Mouse (Mus musculus): ENCODE results near the gene Nme4. TPM values are rescaled to one million over a fixed set of nuclear protein-coding genes. Genes with fewer than 3 reads are reported as not detected.

The Nme4 gene
- polyA plus RNA-seq, 1 experiment from 2014 or later: 0.31 TPM

GRCm38 (mm10) chr17:26094531-26095110, 781 bp downstream of the Nme4 start:
- CTCF ChIA-PET: interaction anchor here (1.4 to 1.8 kb wide), 2 partner anchors 21 to 83 kb away, joined by 3 to 6 read pairs; no protein-coding TSS in a partner anchor
- POLR2A ChIA-PET: no interaction called here
- peaks cover 9% of the 10 kb centered on the region for H3K27me3 ChIP-seq
- TF ChIP-seq CTCF (IDR thresholded peaks at IDR 0.05): no peak
- in situ Hi-C loops (cut with MboI; ENCODE audit: low pct_unique_long_range_greater_than_20kb): loop anchor here (5.0 kb wide), 3 partner anchors 57 to 197 kb away; no protein-coding TSS in a partner anchor
- DNase-seq (ENCODE audit: low read depth, low spot score) (no peak), ATAC-seq (no peak)

- in situ Hi-C loops (cut with MboI; ENCODE audit: low pct_unique_long_range_greater_than_20kb): loop anchor here (5.0 kb wide), 3 partner anchors 53 to 193 kb away; no protein-coding TSS in a partner anchor
- ATAC-seq (peak; percentile 86), DNase-seq (ENCODE audit: low read depth, low spot score) (peak; percentile 73)
- ChIA-PET POLR2A (no interaction called here), CTCF (interaction anchor here (0.6 to 3.3 kb wide), 13 partner anchors 9 to 178 kb away, joined by 3 to 19 read pairs (median 3); no protein-coding TSS in a partner anchor)
- peak; percentile 97 for TF ChIP-seq CTCF (IDR thresholded peaks at IDR 0.05)
- peaks cover 7% of the 10 kb centered on the region for H3K27me3 ChIP-seq
Measured at GRCm38 (mm10) chr17:26089905-26090632, 5.3 kb downstream of the Nme4 start, which contains the start of gene Decr2. Decr2 (minus strand) TSS chr17:26090337.

- DNase-seq (ENCODE audit: low read depth, low spot score): no peak
- CTCF ChIA-PET: no interaction called here
- no peak for TF ChIP-seq CTCF (IDR thresholded peaks at IDR 0.05)
- ATAC-seq: no peak
- in situ Hi-C loops (cut with MboI; ENCODE audit: low pct_unique_long_range_greater_than_20kb): no loop called here
- POLR2A ChIA-PET: no interaction called here
- H3K27me3 ChIP-seq: no peaks in the 10 kb centered on the region
Measured at GRCm38 (mm10) chr17:26087059-26087564, 8.3 kb downstream of the Nme4 start.

- no peaks in the 10 kb centered on the region for H3K27me3 ChIP-seq
- ATAC-seq: no peak
- POLR2A ChIA-PET: interaction anchor here (0.8 kb wide), 1 partner anchor 12 kb away, joined by 3 read pairs; the partner anchor contains the start of gene Rab11fip3
- in situ Hi-C loops (cut with MboI; ENCODE audit: low pct_unique_long_range_greater_than_20kb): no loop called here
- CTCF ChIA-PET: interaction anchor here (1.5 kb wide), 1 partner anchor 10 kb away, joined by 9 read pairs; the partner anchor contains the start of gene Decr2
- no peak for TF ChIP-seq CTCF (IDR thresholded peaks at IDR 0.05)
- DNase-seq (ENCODE audit: low read depth, low spot score): no peak
Measured at GRCm38 (mm10) chr17:26080867-26081266, 14.5 kb downstream of the Nme4 start.

GRCm38 (mm10) chr17:26078851-26079250, 16.6 kb downstream of the Nme4 start:
- POLR2A ChIA-PET: interaction anchor here (0.7 kb wide), 1 partner anchor 17 kb away, joined by 3 read pairs; no protein-coding TSS in a partner anchor
- in situ Hi-C loops (cut with MboI; ENCODE audit: low pct_unique_long_range_greater_than_20kb): no loop called here
- DNase-seq (ENCODE audit: low read depth, low spot score): no peak
- no peak for ATAC-seq
- H3K27me3 ChIP-seq: no peaks in the 10 kb centered on the region
- no peak for TF ChIP-seq CTCF (IDR thresholded peaks at IDR 0.05)
- CTCF ChIA-PET: no interaction called here

GRCm38 (mm10) chr17:26075246-26075645, 20.2 kb downstream of the Nme4 start:
- TF ChIP-seq CTCF (IDR thresholded peaks at IDR 0.05): no peak
- DNase-seq (ENCODE audit: low read depth, low spot score) (no peak), ATAC-seq (no peak)
- no peaks in the 10 kb centered on the region for H3K27me3 ChIP-seq
- ChIA-PET POLR2A (no interaction called here), CTCF (interaction anchor here (2.8 kb wide), 1 partner anchor 15 kb away, joined by 12 read pairs; the partner anchor contains the start of gene Decr2)
- in situ Hi-C loops (cut with MboI; ENCODE audit: low pct_unique_long_range_greater_than_20kb): no loop called here

GRCm38 (mm10) chr17:26070136-26070535, 25.3 kb downstream of the Nme4 start:
- DNase-seq (ENCODE audit: low read depth, low spot score) (no peak), ATAC-seq (no peak)

GRCm38 (mm10) chr17:26068831-26069739, 26.3 kb downstream of the Nme4 start, which contains the start of gene Rab11fip3:
Rab11fip3 (minus strand) TSS chr17:26069555.
- DNase-seq (ENCODE audit: low read depth, low spot score) (peak; percentile 56), ATAC-seq (peak; percentile 60)
- ChIA-PET CTCF (interaction anchor here (0.8 to 1.7 kb wide), 2 partner anchors 13 to 27 kb away, joined by 3 to 4 read pairs; no protein-coding TSS in a partner anchor), POLR2A (interaction anchor here (0.7 to 1.5 kb wide), 8 partner anchors 9 to 163 kb away, joined by 3 to 4 read pairs (median 3); no protein-coding TSS in a partner anchor)
- in situ Hi-C loops (cut with MboI; ENCODE audit: low pct_unique_long_range_greater_than_20kb): no loop called here
- no peak for TF ChIP-seq CTCF (IDR thresholded peaks at IDR 0.05)
- no peaks in the 10 kb centered on the region for H3K27me3 ChIP-seq

More at GRCm38 (mm10) chr17:26070136-26070535, 25.3 kb downstream of the Nme4 start:
- ChIA-PET POLR2A (no interaction called here), CTCF (no interaction called here)
- H3K27me3 ChIP-seq: no peaks in the 10 kb centered on the region
- TF ChIP-seq CTCF (IDR thresholded peaks at IDR 0.05): no peak
- in situ Hi-C loops (cut with MboI; ENCODE audit: low pct_unique_long_range_greater_than_20kb): no loop called here

- in situ Hi-C loops (cut with MboI; ENCODE audit: low pct_unique_long_range_greater_than_20kb): no loop called here
- ATAC-seq (no peak), DNase-seq (ENCODE audit: low read depth, low spot score) (no peak)
- TF ChIP-seq CTCF (IDR thresholded peaks at IDR 0.05): no peak
- H3K27me3 ChIP-seq: no peaks in the 10 kb centered on the region
- POLR2A ChIA-PET: interaction anchor here (0.6 to 1.5 kb wide), 7 partner anchors 13 to 1654 kb away, joined by 3 to 4 read pairs (median 3); partner anchors contain the start of gene Rnps1
- CTCF ChIA-PET: interaction anchor here (0.8 to 1.7 kb wide), 3 partner anchors 12 to 27 kb away, joined by 3 to 5 read pairs (median 4); no protein-coding TSS in a partner anchor
Measured at GRCm38 (mm10) chr17:26068024-26068830, 27.2 kb downstream of the Nme4 start.
